Mouse (Mus musculus): ENCODE data around the gene Rxfp2. TPM values are rescaled to one million over a fixed set of nuclear protein-coding genes. Genes with fewer than 3 reads are reported as not detected.

Gene Rxfp2
- polyA plus RNA-seq, 1 experiment from 2014 or later, result 0.33 TPM

- Histone ChIP-seq H3K9ac (ENCODE audit: low read depth, low read length) (no peak overlapping the region), H3K4me3 (ENCODE audit: low read length) (no peak overlapping the region), H3K27ac (ENCODE audit: low read depth, low read length) (no peak overlapping the region), H3K4me1 (ENCODE audit: control insufficient read depth, insufficient read depth, low read depth, low read length) (peaks cover 14% of the 10 kb centered on the region), H3K4me2 (ENCODE audit: low read length) (no peak overlapping the region), H3K9me3 (ENCODE audit: control insufficient read depth, low read length) (no peaks in the 10 kb centered on the region), H3K27me3 (replicated peaks; ENCODE audit: control insufficient read depth, insufficient read depth, low read length) (no peaks in the 10 kb centered on the region), H3K36me3 (ENCODE audit: control insufficient read depth, insufficient read depth, low read length) (no peaks in the 10 kb centered on the region)
- ATAC-seq, result no peak
- 85% methylated on average over 4 of the region's 4 CpGs for WGBS
These were observed 96.3 kb downstream of the Rxfp2 start for GRCm38 (mm10) chr5:150114778-150115177.

DNA sequence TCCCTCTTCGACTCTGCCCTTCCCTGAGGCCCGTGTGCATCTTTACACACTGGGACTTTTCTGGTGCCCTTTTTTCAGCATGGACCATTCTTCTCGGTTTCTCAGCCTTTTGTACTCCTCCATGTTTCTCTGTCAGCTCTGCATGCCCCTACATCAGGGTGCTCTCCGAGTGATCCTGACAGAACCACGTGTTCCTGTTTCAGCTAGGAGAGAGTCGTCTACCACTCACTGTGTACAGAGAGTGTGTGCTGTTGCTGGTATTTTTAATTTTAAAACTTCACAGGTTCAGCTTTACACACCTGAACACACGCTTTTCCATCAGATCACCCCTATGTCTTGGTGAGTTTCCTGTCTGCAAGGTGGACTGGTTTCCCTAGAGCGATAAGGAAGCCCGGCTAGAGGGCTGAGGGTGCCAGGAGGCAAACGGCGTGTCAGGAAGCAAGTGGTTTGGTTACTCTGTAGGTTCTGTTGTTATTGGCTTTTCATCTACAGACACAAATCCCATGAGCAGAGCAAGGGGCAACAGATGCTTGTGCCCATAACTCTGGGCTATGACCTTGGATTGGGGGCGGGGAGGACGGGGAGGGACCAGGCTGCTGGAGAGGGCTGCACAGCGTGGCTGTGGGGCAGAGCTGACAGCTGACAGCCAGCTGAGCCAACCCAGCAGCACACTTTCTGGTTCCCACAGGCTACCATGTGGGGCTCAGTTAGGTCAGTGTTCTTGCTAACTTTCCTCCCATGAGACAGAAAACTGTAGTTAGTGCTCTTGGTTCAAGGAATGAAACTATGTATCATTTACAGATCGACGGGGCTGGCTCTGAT, 97.0 kb downstream of the Rxfp2 start:
- peak; percentile 18; the same call in 1 of the 2 replicates for ATAC-seq
- Histone ChIP-seq H3K9ac (ENCODE audit: low read depth, low read length) (no peak overlapping the region), H3K36me3 (ENCODE audit: control insufficient read depth, insufficient read depth, low read length) (no peaks in the 10 kb centered on the region), H3K4me2 (ENCODE audit: low read length) (peak overlapping the region; percentile 33), H3K27me3 (replicated peaks; ENCODE audit: control insufficient read depth, insufficient read depth, low read length) (no peaks in the 10 kb centered on the region), H3K4me3 (ENCODE audit: low read length) (no peak overlapping the region), H3K9me3 (ENCODE audit: control insufficient read depth, low read length) (no peaks in the 10 kb centered on the region), H3K27ac (ENCODE audit: low read depth, low read length) (no peak overlapping the region), H3K4me1 (ENCODE audit: control insufficient read depth, insufficient read depth, low read depth, low read length) (peaks cover 14% of the 10 kb centered on the region)
- WGBS, result 32% methylated on average over 16 of the region's 16 CpGs

- no peaks in the 10 kb centered on the region for H3K36me3 ChIP-seq (ENCODE audit: control insufficient read depth, insufficient read depth, low read length)
- ATAC-seq, result no peak
- 58% methylated on average over 9 of the region's 9 CpGs for WGBS
- no peaks in the 10 kb centered on the region for H3K27me3 ChIP-seq (replicated peaks; ENCODE audit: control insufficient read depth, insufficient read depth, low read length)
- H3K4me1 ChIP-seq (ENCODE audit: control insufficient read depth, insufficient read depth, low read depth, low read length), result peaks cover 14% of the 10 kb centered on the region
- H3K9me3 ChIP-seq (ENCODE audit: control insufficient read depth, low read length), result no peaks in the 10 kb centered on the region
- H3K4me3 ChIP-seq (ENCODE audit: low read length), result no peak overlapping the region
- H3K27ac ChIP-seq (ENCODE audit: low read depth, low read length), result no peak overlapping the region
- H3K4me2 ChIP-seq (ENCODE audit: low read length), result 0 out of 2 replicates have a peak overlapping the region, but pooled peaks have one; percentile 33
- no peak overlapping the region for H3K9ac ChIP-seq (ENCODE audit: low read depth, low read length)
These were observed 97.9 kb downstream of the Rxfp2 start for GRCm38 (mm10) chr5:150116216-150116905.

DNA sequence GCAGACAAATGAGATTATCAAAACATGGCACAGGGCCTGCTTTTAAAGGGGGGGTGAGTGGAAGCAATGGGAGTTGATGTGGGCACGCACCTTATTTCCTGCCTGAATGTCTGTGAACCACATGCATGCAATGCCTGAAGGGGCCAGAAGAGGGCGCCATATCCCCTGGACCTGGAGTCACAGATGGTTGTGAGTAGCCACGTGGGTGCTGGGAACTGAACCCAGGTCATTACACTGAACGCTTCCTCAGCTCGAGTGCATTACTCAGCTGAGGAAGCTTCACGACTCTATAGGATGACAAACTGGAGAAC, 98.4 kb downstream of the Rxfp2 start:
- H3K4me2 ChIP-seq (ENCODE audit: low read length), result no peak overlapping the region
- H3K4me3 ChIP-seq (ENCODE audit: low read length), result no peak overlapping the region
- WGBS, result 85% methylated on average over 6 of the region's 6 CpGs
- no peak overlapping the region for H3K9ac ChIP-seq (ENCODE audit: low read depth, low read length)
- no peaks in the 10 kb centered on the region for H3K9me3 ChIP-seq (ENCODE audit: control insufficient read depth, low read length)
- ATAC-seq, result no peak
- no peaks in the 10 kb centered on the region for H3K27me3 ChIP-seq (replicated peaks; ENCODE audit: control insufficient read depth, insufficient read depth, low read length)
- H3K27ac ChIP-seq (ENCODE audit: low read depth, low read length), result no peak overlapping the region
- H3K4me1 ChIP-seq (ENCODE audit: control insufficient read depth, insufficient read depth, low read depth, low read length), result peaks cover 14% of the 10 kb centered on the region
- no peaks in the 10 kb centered on the region for H3K36me3 ChIP-seq (ENCODE audit: control insufficient read depth, insufficient read depth, low read length)

GRCm38 (mm10) chr5:150118124-150118454, 99.6 kb downstream of the Rxfp2 start:
- Histone ChIP-seq H3K36me3 (ENCODE audit: control insufficient read depth, insufficient read depth, low read length) (no peaks in the 10 kb centered on the region), H3K9ac (ENCODE audit: low read depth, low read length) (peak overlapping the region; percentile 65), H3K4me3 (ENCODE audit: low read length) (peak overlapping the region; percentile 73), H3K9me3 (ENCODE audit: control insufficient read depth, low read length) (no peaks in the 10 kb centered on the region), H3K27me3 (replicated peaks; ENCODE audit: control insufficient read depth, insufficient read depth, low read length) (no peaks in the 10 kb centered on the region), H3K4me2 (ENCODE audit: low read length) (peak overlapping the region; percentile 88), H3K27ac (ENCODE audit: low read depth, low read length) (peak overlapping the region; percentile 37), H3K4me1 (ENCODE audit: control insufficient read depth, insufficient read depth, low read depth, low read length) (peaks cover 14% of the 10 kb centered on the region)
- ATAC-seq, result no peak
- 17% methylated on average over 8 of the region's 8 CpGs for WGBS

GRCm38 (mm10) chr5:150118455-150119241, 100.2 kb downstream of the Rxfp2 start, which contains the start of gene Fry:
Gene Fry, plus strand, starts transcription at chr5:150118645.
- H3K9me3 ChIP-seq (ENCODE audit: control insufficient read depth, low read length), result no peaks in the 10 kb centered on the region

GRCm38 (mm10) chr5:150120676-150121075, 102.2 kb downstream of the Rxfp2 start:
- H3K27me3 ChIP-seq (replicated peaks; ENCODE audit: control insufficient read depth, insufficient read depth, low read length), result no peaks in the 10 kb centered on the region
- no peak overlapping the region for H3K4me3 ChIP-seq (ENCODE audit: low read length)
- WGBS, result 90% methylated on average over 8 of the region's 8 CpGs
- ATAC-seq, result no peak
- no peak overlapping the region for H3K9ac ChIP-seq (ENCODE audit: low read depth, low read length)
- H3K4me1 ChIP-seq (ENCODE audit: control insufficient read depth, insufficient read depth, low read depth, low read length), result peaks cover 6% of the 10 kb centered on the region
- H3K4me2 ChIP-seq (ENCODE audit: low read length), result no peak overlapping the region
- no peak overlapping the region for H3K27ac ChIP-seq (ENCODE audit: low read depth, low read length)
- H3K36me3 ChIP-seq (ENCODE audit: control insufficient read depth, insufficient read depth, low read length), result no peaks in the 10 kb centered on the region
- no peaks in the 10 kb centered on the region for H3K9me3 ChIP-seq (ENCODE audit: control insufficient read depth, low read length)

More at GRCm38 (mm10) chr5:150118455-150119241, 100.2 kb downstream of the Rxfp2 start, which contains the start of gene Fry:
- Histone ChIP-seq H3K4me3 (ENCODE audit: low read length) (peak within 1 kb of the TSS; percentile 73), H3K36me3 (ENCODE audit: control insufficient read depth, insufficient read depth, low read length) (no peaks in the 10 kb centered on the region), H3K4me2 (ENCODE audit: low read length) (peak within 1 kb of the TSS; percentile 88), H3K27ac (ENCODE audit: low read depth, low read length) (peak within 1 kb of the TSS; percentile 42), H3K27me3 (replicated peaks; ENCODE audit: control insufficient read depth, insufficient read depth, low read length) (no peaks in the 10 kb centered on the region), H3K9ac (ENCODE audit: low read depth, low read length) (peak within 1 kb of the TSS; percentile 65), H3K4me1 (ENCODE audit: control insufficient read depth, insufficient read depth, low read depth, low read length) (peaks cover 14% of the 10 kb centered on the region)
- under 1% methylated on average over 64 of the region's 68 CpGs for WGBS
- peak; percentile 97 for ATAC-seq

- H3K27me3 ChIP-seq (replicated peaks; ENCODE audit: control insufficient read depth, insufficient read depth, low read length), result no peaks in the 10 kb centered on the region
- no peak overlapping the region for H3K9ac ChIP-seq (ENCODE audit: low read depth, low read length)
- H3K27ac ChIP-seq (ENCODE audit: low read depth, low read length), result no peak overlapping the region
- no peak overlapping the region for H3K4me3 ChIP-seq (ENCODE audit: low read length)
- ATAC-seq, result no peak
- peaks cover 3% of the 10 kb centered on the region for H3K4me1 ChIP-seq (ENCODE audit: control insufficient read depth, insufficient read depth, low read depth, low read length)
- H3K36me3 ChIP-seq (ENCODE audit: control insufficient read depth, insufficient read depth, low read length), result no peaks in the 10 kb centered on the region
- no peaks in the 10 kb centered on the region for H3K9me3 ChIP-seq (ENCODE audit: control insufficient read depth, low read length)
- 83% methylated on average over 4 of the region's 4 CpGs for WGBS
- no peak overlapping the region for H3K4me2 ChIP-seq (ENCODE audit: low read length)
These were observed 103.6 kb downstream of the Rxfp2 start for GRCm38 (mm10) chr5:150122095-150122494.

DNA sequence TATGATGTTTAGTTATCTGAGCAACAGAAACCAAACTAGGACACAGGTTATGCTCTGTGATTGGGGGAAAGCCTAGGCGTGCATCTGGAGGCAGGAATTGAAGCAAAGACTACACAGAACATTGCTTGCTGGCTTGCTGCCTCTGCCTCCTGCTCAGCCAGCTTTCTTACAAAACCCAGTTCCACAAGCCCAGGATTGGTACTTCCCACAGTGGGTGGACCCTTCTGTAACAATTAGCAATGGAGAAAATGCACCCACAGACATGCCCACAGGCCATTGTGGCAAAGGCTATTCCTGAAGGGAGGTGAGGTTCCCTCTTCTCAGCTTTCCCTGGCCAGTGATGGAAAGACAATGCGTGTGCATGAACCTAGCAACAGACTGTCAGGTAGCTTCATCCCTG, 104.1 kb downstream of the Rxfp2 start:
- WGBS, result 86% methylated on average over 2 of the region's 2 CpGs
- Histone ChIP-seq H3K4me2 (ENCODE audit: low read length) (no peak overlapping the region), H3K27me3 (replicated peaks; ENCODE audit: control insufficient read depth, insufficient read depth, low read length) (no peaks in the 10 kb centered on the region), H3K36me3 (ENCODE audit: control insufficient read depth, insufficient read depth, low read length) (no peaks in the 10 kb centered on the region), H3K27ac (ENCODE audit: low read depth, low read length) (no peak overlapping the region), H3K9me3 (ENCODE audit: control insufficient read depth, low read length) (no peaks in the 10 kb centered on the region), H3K4me1 (ENCODE audit: control insufficient read depth, insufficient read depth, low read depth, low read length) (peaks cover 3% of the 10 kb centered on the region), H3K9ac (ENCODE audit: low read depth, low read length) (no peak overlapping the region), H3K4me3 (ENCODE audit: low read length) (no peak overlapping the region)
- ATAC-seq, result no peak

Data from hindbrain, embryonic 16.5 days (tissue).